Mouse (Mus musculus) lung, adult 2 months (tissue): ENCODE measurements at regions not wholly inside any gene's neighbourhood (a gene's known extent, or its start where the extent isn't known, plus 50 kb on each side); places are given as distances from the start of the nearest gene placed in this dataset.

Source experiments
- CTCF ChIP-seq: fragments of 200-500 bp; IDR thresholded peaks from 2 replicates; pipeline ENCODE4 v1.5.1; 2011; ENCODE audit warnings: mild to moderate bottlenecking, low read length, control low read depth; ENCODE audit not compliant: insufficient read depth
- POLR2A ChIP-seq: fragments of 200-500 bp; IDR thresholded peaks from 2 replicates; pipeline ENCODE4 v1.6.1; 2011; ENCODE audit warnings: low read depth, mild to moderate bottlenecking, control low read depth, low read length, borderline replicate concordance; ENCODE audit errors: extremely low read depth

GRCm38 (mm10) chr12:15137039-15137438 lies 679.7 kb downstream of the Trib2 start:
- TF ChIP-seq POLR2A = no peak
- no peak for TF ChIP-seq CTCF
